Mouse (Mus musculus): ENCODE results near the gene Enkd1. TPM values are rescaled to one million over a fixed set of nuclear protein-coding genes. Genes with fewer than 3 reads are reported as not detected.

The Enkd1 gene
- polyA plus RNA-seq, 1 experiment: 19.9 TPM

DNA sequence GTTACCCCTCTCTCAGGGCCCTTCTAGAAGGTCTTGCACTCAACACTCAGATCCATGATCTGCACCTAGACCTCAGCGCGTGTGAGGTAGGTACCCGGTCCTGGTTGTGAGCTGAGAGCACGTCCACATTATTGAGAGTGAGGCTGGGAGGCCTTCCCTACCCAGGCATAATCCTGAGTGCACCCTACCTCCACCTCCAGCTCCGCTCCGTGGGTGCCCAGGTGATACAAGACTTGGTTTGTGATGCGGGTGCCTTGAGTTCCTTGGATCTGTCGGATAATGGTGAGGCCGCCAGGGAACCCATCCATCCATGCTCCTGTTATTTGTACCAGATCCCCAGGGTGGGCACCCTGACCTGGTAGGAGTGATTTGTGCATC, 18.0 kb downstream of the Enkd1 start:
- DNase-seq (ENCODE audit: low read depth): no peak
- no peak for TF ChIP-seq CTCF (IDR thresholded peaks at IDR 0.05; ENCODE audit: borderline replicate concordance, extremely low read depth, insufficient read depth, insufficient read length)
- no peak for TF ChIP-seq POLR2A (IDR thresholded peaks at IDR 0.05; ENCODE audit: borderline replicate concordance, extremely low read depth, insufficient read depth, insufficient read length, poor library complexity, severe bottlenecking)

DNA sequence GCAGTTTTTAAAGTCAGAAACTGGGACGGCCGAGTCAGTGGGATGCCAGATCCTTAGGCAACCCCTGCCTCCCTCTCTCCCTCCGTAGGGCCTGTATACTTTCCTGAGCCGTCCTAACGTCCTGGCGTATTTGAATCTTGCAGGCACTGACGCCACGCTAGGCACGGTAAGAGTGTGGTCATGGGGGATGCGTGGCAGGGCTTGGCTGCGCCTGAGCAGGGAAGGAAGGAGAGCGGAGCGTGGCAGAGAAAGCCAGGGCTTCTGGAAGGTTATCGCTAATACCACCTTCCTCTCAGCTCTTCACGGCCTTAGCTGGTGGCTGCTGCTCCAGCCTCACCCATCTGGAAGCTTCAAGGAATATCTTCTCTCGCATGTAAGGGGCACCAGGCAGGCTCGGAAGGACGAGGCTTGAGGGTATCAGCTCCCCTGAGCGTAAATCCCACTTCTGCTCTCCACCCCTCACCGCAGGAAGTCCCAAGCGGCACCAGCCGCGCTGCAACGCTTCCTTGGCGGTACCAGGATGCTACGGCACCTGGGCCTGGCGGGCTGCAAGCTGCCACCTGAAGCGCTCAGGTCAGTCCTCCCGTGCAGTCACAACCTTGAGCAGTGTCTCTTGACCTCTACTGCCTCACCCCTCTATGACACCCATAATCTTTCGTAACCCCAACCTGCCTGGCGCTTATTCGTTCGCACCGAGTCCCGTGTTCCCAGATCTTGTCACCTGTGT, 18.6 kb downstream of the Enkd1 start:
- DNase-seq (ENCODE audit: low read depth): no peak
- no peak for TF ChIP-seq CTCF (IDR thresholded peaks at IDR 0.05; ENCODE audit: borderline replicate concordance, extremely low read depth, insufficient read depth, insufficient read length)
- TF ChIP-seq POLR2A (IDR thresholded peaks at IDR 0.05; ENCODE audit: borderline replicate concordance, extremely low read depth, insufficient read depth, insufficient read length, poor library complexity, severe bottlenecking): no peak

DNA sequence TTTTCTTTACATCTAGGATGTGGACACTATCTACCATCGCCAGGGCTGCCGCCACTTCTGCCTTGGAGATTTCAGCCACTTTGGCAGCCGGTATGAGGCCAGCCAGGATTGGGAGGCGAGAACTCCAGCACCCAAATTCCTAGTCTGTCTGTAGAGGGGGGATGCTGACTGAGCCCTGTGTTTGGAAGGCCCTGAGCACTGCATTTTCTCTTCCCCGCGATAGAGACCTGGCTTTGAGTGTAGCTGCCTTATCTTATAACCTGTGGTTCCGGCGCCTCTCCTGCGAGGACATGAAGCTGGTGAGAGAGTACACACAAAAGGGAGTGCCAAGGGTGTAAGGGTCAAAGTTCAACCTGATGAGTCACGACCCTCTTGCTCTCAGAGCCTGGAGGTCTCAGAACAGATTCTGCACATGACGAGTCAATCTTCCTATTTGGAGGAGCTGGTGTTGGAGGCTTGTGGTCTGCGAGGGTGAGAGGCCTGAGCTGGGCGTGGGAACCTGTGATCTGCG, 19.7 kb downstream of the Enkd1 start:
- TF ChIP-seq CTCF (IDR thresholded peaks at IDR 0.05; ENCODE audit: borderline replicate concordance, extremely low read depth, insufficient read depth, insufficient read length) (no peak), POLR2A (IDR thresholded peaks at IDR 0.05; ENCODE audit: borderline replicate concordance, extremely low read depth, insufficient read depth, insufficient read length, poor library complexity, severe bottlenecking) (no peak)
- DNase-seq (ENCODE audit: low read depth): no peak

DNA sequence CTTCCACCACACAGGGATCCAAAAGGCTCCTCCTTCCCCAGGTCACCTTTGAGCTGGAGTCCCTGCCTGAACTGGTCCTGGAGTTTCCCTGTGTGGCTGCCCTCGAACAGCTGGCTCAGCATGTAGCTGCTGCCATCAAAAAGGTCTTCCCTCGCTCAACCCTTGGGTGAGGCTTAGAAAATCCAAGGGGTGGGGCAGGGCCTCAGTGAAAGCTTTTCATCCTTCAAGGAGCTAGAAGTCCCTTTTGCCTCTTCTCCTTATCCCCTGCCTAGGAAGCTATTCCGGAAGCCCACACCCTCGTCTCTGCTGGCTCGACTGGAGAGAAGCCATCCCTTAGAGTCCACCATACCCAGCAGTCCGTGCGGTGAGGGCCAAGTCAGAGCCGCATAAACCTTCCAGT, 20.5 kb downstream of the Enkd1 start:
- TF ChIP-seq POLR2A (IDR thresholded peaks at IDR 0.05; ENCODE audit: borderline replicate concordance, extremely low read depth, insufficient read depth, insufficient read length, poor library complexity, severe bottlenecking): no peak
- no peak for DNase-seq (ENCODE audit: low read depth)

DNA sequence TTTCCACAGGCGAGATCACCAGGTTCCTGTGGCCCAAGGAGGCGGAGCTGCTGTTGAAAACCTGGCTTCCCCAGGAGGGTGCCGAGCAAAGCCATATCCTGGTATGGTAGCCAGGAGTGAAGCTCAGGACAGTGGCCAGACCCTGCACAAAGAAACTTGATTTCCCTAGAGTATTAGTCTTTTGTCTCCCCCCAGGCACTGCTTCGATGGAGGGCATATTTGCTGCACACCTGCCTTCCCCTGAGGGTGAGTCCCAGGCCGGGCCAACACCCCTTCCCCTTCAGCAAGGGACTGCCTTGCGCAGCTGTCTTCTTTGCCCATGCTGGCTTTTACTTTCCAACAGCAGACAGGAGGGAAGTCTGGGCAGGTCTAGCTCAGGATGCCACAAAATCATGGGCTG, 21.5 kb downstream of the Enkd1 start:
- TF ChIP-seq CTCF (IDR thresholded peaks at IDR 0.05; ENCODE audit: borderline replicate concordance, extremely low read depth, insufficient read depth, insufficient read length): no peak
- no peak for TF ChIP-seq POLR2A (IDR thresholded peaks at IDR 0.05; ENCODE audit: borderline replicate concordance, extremely low read depth, insufficient read depth, insufficient read length, poor library complexity, severe bottlenecking)
- DNase-seq (ENCODE audit: low read depth): no peak

DNA sequence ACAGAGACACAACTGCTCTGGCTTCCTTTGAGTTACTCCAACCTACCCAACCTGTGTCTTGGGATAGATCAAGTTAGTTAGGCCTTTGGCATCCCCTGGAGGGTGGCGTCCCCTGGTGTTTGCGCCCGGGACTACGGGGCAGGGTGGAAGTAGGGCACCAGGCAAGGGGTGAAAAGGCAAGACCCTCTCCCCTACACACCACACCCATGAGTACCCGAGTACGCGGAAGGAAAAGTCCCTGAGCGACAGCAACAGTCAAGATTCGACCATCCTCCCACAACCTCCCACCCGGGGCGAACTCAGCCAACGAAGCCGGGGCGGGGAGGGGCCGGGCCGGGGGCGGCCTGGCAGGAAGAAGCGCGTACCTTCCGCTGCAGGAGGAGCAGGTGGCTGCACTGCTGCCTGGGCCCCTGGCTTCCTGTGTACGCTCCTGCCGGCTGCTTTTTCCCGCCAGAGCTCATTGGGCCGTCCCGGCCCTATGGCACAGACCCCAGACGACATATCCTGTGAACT, 22.2 kb downstream of the Enkd1 start, which contains the start of gene Carmil2:
TSS of gene Carmil2 (plus strand) at position 479 of the 513 bp plus-strand sequence.
- TF ChIP-seq CTCF (IDR thresholded peaks at IDR 0.05; ENCODE audit: borderline replicate concordance, extremely low read depth, insufficient read depth, insufficient read length) (peak; percentile 59), POLR2A (IDR thresholded peaks at IDR 0.05; ENCODE audit: borderline replicate concordance, extremely low read depth, insufficient read depth, insufficient read length, poor library complexity, severe bottlenecking) (no peak)
- DNase-seq (ENCODE audit: low read depth): no peak

DNA sequence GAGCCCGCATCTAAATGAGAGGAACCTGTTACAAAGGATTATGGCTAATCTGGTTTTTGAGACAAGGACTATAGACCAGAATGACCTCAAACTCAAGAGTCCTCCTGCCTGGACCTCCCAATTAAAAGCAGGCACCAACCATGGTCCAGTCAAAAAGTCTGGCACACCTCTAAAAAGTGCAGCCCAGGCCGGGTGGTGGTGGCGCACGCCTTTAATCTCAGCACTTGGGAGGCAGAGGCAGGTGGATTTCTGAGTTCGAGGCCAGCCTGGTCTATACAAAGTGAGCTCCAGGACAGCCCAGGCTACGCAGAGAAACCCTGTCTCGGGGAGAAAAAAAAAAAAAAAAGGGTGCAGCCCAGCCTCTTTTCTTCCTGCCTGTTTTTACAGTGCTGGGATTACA, 22.7 kb downstream of the Enkd1 start:
- TF ChIP-seq POLR2A (IDR thresholded peaks at IDR 0.05; ENCODE audit: borderline replicate concordance, extremely low read depth, insufficient read depth, insufficient read length, poor library complexity, severe bottlenecking) (no peak), CTCF (IDR thresholded peaks at IDR 0.05; ENCODE audit: borderline replicate concordance, extremely low read depth, insufficient read depth, insufficient read length) (no peak)
- no peak for DNase-seq (ENCODE audit: low read depth)

DNA sequence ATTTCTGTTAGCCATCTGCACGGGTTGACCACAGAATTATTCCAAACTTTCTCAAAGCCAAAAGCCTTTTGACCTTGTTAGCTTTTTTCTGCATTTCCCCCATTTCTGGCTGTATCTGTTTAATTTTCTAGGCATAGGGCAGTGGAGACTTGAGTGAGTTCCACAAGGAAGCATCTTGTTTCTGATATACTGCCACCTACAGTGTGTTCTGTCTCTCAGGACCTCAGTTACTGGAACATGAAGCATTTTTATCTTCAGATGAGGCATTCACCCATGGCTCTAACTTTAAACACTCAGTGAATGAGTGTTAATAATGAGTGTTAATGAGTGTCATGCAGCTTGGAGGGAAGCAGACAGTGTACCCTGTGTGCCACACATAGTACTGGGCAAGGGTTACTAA, 30.1 kb downstream of the Enkd1 start:
- TF ChIP-seq POLR2A (IDR thresholded peaks at IDR 0.05; ENCODE audit: borderline replicate concordance, extremely low read depth, insufficient read depth, insufficient read length, poor library complexity, severe bottlenecking): no peak
- TF ChIP-seq CTCF (IDR thresholded peaks at IDR 0.05; ENCODE audit: borderline replicate concordance, extremely low read depth, insufficient read depth, insufficient read length): no peak

DNA sequence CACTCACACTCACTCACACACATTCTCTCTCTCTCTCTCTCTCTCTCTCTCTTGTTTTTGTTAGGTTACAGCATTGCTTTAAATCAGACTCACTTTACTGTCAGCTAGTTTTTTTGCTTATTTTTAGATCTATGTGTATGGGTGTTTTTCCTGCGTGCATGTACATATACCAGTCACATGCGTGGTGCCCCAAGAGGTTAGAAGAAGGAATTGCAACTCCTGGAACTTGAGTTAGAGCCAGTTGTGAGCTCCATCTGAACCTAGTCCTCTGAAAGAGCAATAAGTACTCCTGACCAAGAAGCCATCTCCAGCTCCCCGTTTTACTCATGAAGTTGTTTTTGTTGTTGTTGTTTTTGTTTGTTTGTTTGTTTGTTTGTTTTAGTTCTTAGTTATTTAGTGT, 46.8 kb downstream of the Enkd1 start:
- peak; percentile 55; the same call in 1 of the 2 replicates for TF ChIP-seq CTCF (IDR thresholded peaks at IDR 0.05; ENCODE audit: borderline replicate concordance, extremely low read depth, insufficient read depth, insufficient read length)
- no peak for TF ChIP-seq POLR2A (IDR thresholded peaks at IDR 0.05; ENCODE audit: borderline replicate concordance, extremely low read depth, insufficient read depth, insufficient read length, poor library complexity, severe bottlenecking)
- peak; percentile 49 for DNase-seq (ENCODE audit: low read depth)

More for the DNA sequence above, 30.1 kb downstream of the Enkd1 start:
- DNase-seq (ENCODE audit: low read depth): no peak

DNA sequence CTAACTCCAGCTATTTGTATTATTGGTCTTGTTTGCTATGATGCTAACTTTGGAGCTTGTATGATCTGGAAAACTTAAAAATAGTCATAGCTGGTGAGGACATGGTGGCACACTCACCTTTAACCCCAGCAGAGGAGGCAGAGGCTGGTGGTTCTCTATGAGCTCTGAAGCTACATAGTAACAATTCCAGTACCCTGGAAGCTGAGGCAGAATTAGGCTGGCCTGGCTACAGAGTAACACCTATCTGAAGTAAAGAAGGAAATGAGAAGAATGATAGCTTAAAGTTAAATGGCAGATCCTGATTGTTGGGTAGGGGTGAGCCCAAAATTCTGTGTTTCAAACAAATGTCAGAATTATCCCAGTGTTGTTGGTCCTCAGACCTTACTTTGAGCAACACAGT, 50.4 kb downstream of the Enkd1 start:
- TF ChIP-seq POLR2A (IDR thresholded peaks at IDR 0.05; ENCODE audit: borderline replicate concordance, extremely low read depth, insufficient read depth, insufficient read length, poor library complexity, severe bottlenecking): no peak
- TF ChIP-seq CTCF (IDR thresholded peaks at IDR 0.05; ENCODE audit: borderline replicate concordance, extremely low read depth, insufficient read depth, insufficient read length): no peak
- no peak for DNase-seq (ENCODE audit: low read depth)

Other genes with a start within 250 kb of the Enkd1 start
- gene Tppp3, start 236.7 kb downstream of the Enkd1 start, polyA plus RNA-seq (2012; rRNA removed): 62.7 and 89.6 TPM in 2 replicates
- 40.0 and 46.2 TPM in 2 replicates for gene Zdhhc1, start 211.3 kb downstream of the Enkd1 start, polyA plus RNA-seq (2012; rRNA removed)
- gene Hsd11b2, start 189.5 kb downstream of the Enkd1 start, polyA plus RNA-seq (2012; rRNA removed): 8.3 and 12.1 TPM in 2 replicates
- gene Atp6v0d1, start 142.2 kb downstream of the Enkd1 start, polyA plus RNA-seq (2012; rRNA removed): 210 and 236 TPM in 2 replicates
- 23.7 and 40.3 TPM in 2 replicates for gene Ripor1, start 103.0 kb downstream of the Enkd1 start, polyA plus RNA-seq (2012; rRNA removed)
- 36.6 and 54.8 TPM in 2 replicates for gene Ctcf, start 71.6 kb downstream of the Enkd1 start, polyA plus RNA-seq (2012; rRNA removed)
- 0.26 and 0.55 TPM in 2 replicates for gene Agrp, start 70.8 kb downstream of the Enkd1 start, polyA plus RNA-seq (2012; rRNA removed)
- gene Carmil2, start 21.9 kb downstream of the Enkd1 start, polyA plus RNA-seq (2012; rRNA removed): 13.7 and 20.5 TPM in 2 replicates
- gene Acd, start 7.1 kb downstream of the Enkd1 start, polyA plus RNA-seq (2012; rRNA removed): 62.5 and 79.9 TPM in 2 replicates
- 40.7 and 59.2 TPM in 2 replicates for gene Pard6a, start 7.1 kb downstream of the Enkd1 start, polyA plus RNA-seq (2012; rRNA removed)
- gene 4933405L10Rik, start 555 bp downstream of the Enkd1 start, polyA plus RNA-seq (2012; rRNA removed): not detected in 2 replicates
- gene Gfod2, start 50.5 kb upstream of the Enkd1 start, polyA plus RNA-seq (2012; rRNA removed): 56.1 and 62.6 TPM in 2 replicates
- gene Ranbp10, start 119.1 kb upstream of the Enkd1 start, polyA plus RNA-seq (2012; rRNA removed): 35.7 and 39.7 TPM in 2 replicates
- 0.37 and 0.54 TPM in 2 replicates for gene Tsnaxip1, start 119.5 kb upstream of the Enkd1 start, polyA plus RNA-seq (2012; rRNA removed)
- 83.0 and 109 TPM in 2 replicates for gene Cenpt, start 145.1 kb upstream of the Enkd1 start, polyA plus RNA-seq (2012; rRNA removed)
- gene Thap11, start 146.9 kb upstream of the Enkd1 start, polyA plus RNA-seq (2012; rRNA removed): 61.3 and 78.5 TPM in 2 replicates
- gene Nutf2, start 152.4 kb upstream of the Enkd1 start, polyA plus RNA-seq (2012; rRNA removed): 190 and 196 TPM in 2 replicates
- 80.3 and 85.4 TPM in 2 replicates for gene Edc4, start 172.7 kb upstream of the Enkd1 start, polyA plus RNA-seq (2012; rRNA removed)
- gene Nrn1l, start 185.4 kb upstream of the Enkd1 start, polyA plus RNA-seq (2012; rRNA removed): 0.90 and 1.6 TPM in 2 replicates
- gene Pskh1, start 192.2 kb upstream of the Enkd1 start, polyA plus RNA-seq (2012; rRNA removed): 23.6 and 26.8 TPM in 2 replicates
- 7.8 and 10.2 TPM in 2 replicates for gene Ctrl, start 225.7 kb upstream of the Enkd1 start, polyA plus RNA-seq (2012; rRNA removed)
- gene Psmb10, start 230.2 kb upstream of the Enkd1 start, polyA plus RNA-seq (2012; rRNA removed): 51.6 and 64.8 TPM in 2 replicates
- 2.0 and 2.3 TPM in 2 replicates for gene Lcat, start 235.2 kb upstream of the Enkd1 start, polyA plus RNA-seq (2012; rRNA removed)

All from brain, embryonic 14.5 days (tissue).